Mouse (Mus musculus) cerebellum, adult 11 months (tissue): ENCODE data around the gene H2al2a.
"Not testable (repeated sequence)": the region's sequence is repeated elsewhere in the genome, so short reads cannot be mapped to it uniquely, and the experiment has no call there.

Experiments used
- DNase-seq: peaks from one replicate; pipeline ENCODE4 v3.0.0; 2022

Gene H2al2a

GRCm38 (mm10) chr2:17973246-17973645 is 23.5 kb downstream of the H2al2a start:
- no peak for DNase-seq

GRCm38 (mm10) chr2:17972843-17973242 is 23.9 kb downstream of the H2al2a start:
- no peak for DNase-seq

GRCm38 (mm10) chr2:17971407-17971806 is 25.4 kb downstream of the H2al2a start:
- no peak for DNase-seq

GRCm38 (mm10) chr2:17970662-17971061 is 26.1 kb downstream of the H2al2a start:
- DNase-seq, result no peak

- no peak for DNase-seq
These were observed 26.6 kb downstream of the H2al2a start for GRCm38 (mm10) chr2:17970187-17970586.

GRCm38 (mm10) chr2:17968571-17968970 is 28.2 kb downstream of the H2al2a start:
- DNase-seq, result no peak

- DNase-seq, result not testable (repeated sequence)
These were observed 28.7 kb downstream of the H2al2a start for GRCm38 (mm10) chr2:17968037-17968436.

GRCm38 (mm10) chr2:17959501-17959900 is 37.3 kb downstream of the H2al2a start:
- DNase-seq, result no peak

- no peak for DNase-seq
These were observed 49.9 kb downstream of the H2al2a start for GRCm38 (mm10) chr2:17946875-17947274.
